In genomic region chr2:129558875-129559219, GRCm38 (mm10) we compare ENCODE assay signal across 37 mouse cellular contexts. TPM values are rescaled to one million over a fixed set of nuclear protein-coding genes. Genes with fewer than 3 reads are reported as not detected.
DNase-seq lines count a peak whose midpoint lies in the region; ATAC-seq and TF ChIP-seq lines count a peak whose summit lies in the region.
"Had no signal": no experiment of that assay in that cellular context is flagged by ENCODE, and none has a peak within 500 bp of the region (broad histone marks: within the 10 kb centered on the region; RNA-seq: fewer than 3 reads in every experiment).

No protein-coding gene starts in this region.

- DNase-seq in heart, postnatal 0 days (ENCODE audit: low spot score) = no peak
- no peak for DNase-seq in heart, adult 8-10 months (ENCODE audit: low spot score)
- DNase-seq in adrenal gland, adult 18-20 months (ENCODE audit: low spot score in 2 of 2) = no peak
- DNase-seq: adrenal gland, adult 2 months; B cell, adult 2 months; cerebellum, adult 8-10 months; cerebellum, postnatal 25 days; kidney, adult 2 months; liver, postnatal 0 days; retina, postnatal 1 day; right cerebral cortex, postnatal 14 days; thymus, postnatal 4 days had no signal

- TF ChIP-seq EP300 in heart, postnatal 0 days (IDR thresholded peaks at IDR 0.05; ENCODE audit: low read depth) = no peak

- peak; percentile 11; the same call in 1 of the 2 replicates for ATAC-seq in heart, postnatal 0 days (ENCODE audit: insufficient read depth, low read depth)
- ATAC-seq: intestine, embryonic 15.5 days; liver, embryonic 12.5 days; liver, postnatal 0 days; midbrain, embryonic 15.5 days had no signal

- no peak overlapping the region for H3ac ChIP-seq in myocyte (ENCODE audit: control insufficient read depth, insufficient read length)

- no peak overlapping the region for H3K4me3 ChIP-seq in heart, postnatal 0 days (ENCODE audit: low read depth, low read length)
- H3K4me3 ChIP-seq in bone marrow macrophage, adult 2 months (ENCODE audit: insufficient read depth, low read length) = no peak overlapping the region
- no peak overlapping the region for H3K4me3 ChIP-seq in brown adipose tissue, adult 24 weeks (ENCODE audit: insufficient read depth, low read depth, low read length)
- H3K4me3 ChIP-seq in myocyte = no peak overlapping the region
- H3K4me3 ChIP-seq: embryonic facial prominence, embryonic 12.5 days; erythroblast, embryonic 14.5 days; forebrain, embryonic 12.5 days; heart, adult 2 months; heart, embryonic 13.5 days; intestine, embryonic 15.5 days; limb, embryonic 13.5 days; liver, embryonic 12.5 days; midbrain, embryonic 10.5 days; midbrain, embryonic 15.5 days; neural tube, embryonic 13.5 days had no signal

- no peak for TF ChIP-seq CTCF in heart, postnatal 0 days (IDR thresholded peaks at IDR 0.05; ENCODE audit: low read depth)
- TF ChIP-seq CTCF in bone marrow macrophage, adult 2 months (IDR thresholded peaks at IDR 0.05; ENCODE audit: low read depth, low read length) = no peak

- H3K36me3 ChIP-seq in heart, postnatal 0 days (replicated peaks; ENCODE audit: control insufficient read depth, insufficient read depth, low read length) = no peaks in the 10 kb centered on the region
- H3K36me3 ChIP-seq in myocyte (ENCODE audit: control insufficient read depth, insufficient read depth) = no peaks in the 10 kb centered on the region
- H3K36me3 ChIP-seq: embryonic facial prominence, embryonic 12.5 days; forebrain, embryonic 12.5 days; heart, embryonic 13.5 days; intestine, embryonic 15.5 days; limb, embryonic 13.5 days; liver, embryonic 12.5 days; midbrain, embryonic 10.5 days; midbrain, embryonic 15.5 days; neural tube, embryonic 13.5 days had no signal

- 35% methylated on average over 3 of the region's 3 CpGs for WGBS in heart, postnatal 0 days

- no peaks in the 10 kb centered on the region for H3K4me1 ChIP-seq in heart, postnatal 0 days (ENCODE audit: control insufficient read depth, insufficient read depth)
- peaks cover 75% of the 10 kb centered on the region for H3K4me1 ChIP-seq in bone marrow macrophage, adult 2 months (ENCODE audit: control insufficient read depth, insufficient read depth, low read length)
- peaks cover 5% of the 10 kb centered on the region for H3K4me1 ChIP-seq in brown adipose tissue, adult 24 weeks (ENCODE audit: control insufficient read depth, insufficient read depth, insufficient read length, low read length)
- H3K4me1 ChIP-seq: liver, embryonic 12.5 days had no signal

- no peaks in the 10 kb centered on the region for H3K27me3 ChIP-seq in heart, postnatal 0 days (ENCODE audit: control insufficient read depth, insufficient read depth, low read length)
- H3K27me3 ChIP-seq in myocyte (ENCODE audit: control insufficient read depth, insufficient read depth, insufficient read length) = no peaks in the 10 kb centered on the region
- H3K27me3 ChIP-seq: embryonic facial prominence, embryonic 12.5 days; forebrain, embryonic 12.5 days; intestine, embryonic 15.5 days; limb, embryonic 13.5 days; liver, embryonic 12.5 days; midbrain, embryonic 15.5 days; neural tube, embryonic 13.5 days had no signal

- H3K4me2 ChIP-seq in heart, postnatal 0 days (ENCODE audit: low read depth, low read length) = no peak overlapping the region
- H3K4me2 ChIP-seq in myocyte (ENCODE audit: low read depth) = peak overlapping the region; percentile 55
- H3K4me2 ChIP-seq: embryonic facial prominence, embryonic 12.5 days; forebrain, embryonic 12.5 days; heart, embryonic 13.5 days; intestine, embryonic 15.5 days; limb, embryonic 13.5 days; liver, embryonic 12.5 days; midbrain, embryonic 15.5 days; neural tube, embryonic 13.5 days had no signal

- H3K9ac ChIP-seq in heart, postnatal 0 days (replicated peaks; ENCODE audit: low read depth, low read length) = no peak overlapping the region
- H3K9ac ChIP-seq: embryonic facial prominence, embryonic 12.5 days; forebrain, embryonic 12.5 days; heart, embryonic 13.5 days; intestine, embryonic 15.5 days; limb, embryonic 13.5 days; liver, embryonic 12.5 days; liver, postnatal 0 days; midbrain, embryonic 15.5 days; neural tube, embryonic 13.5 days had no signal

- H3K79me2 ChIP-seq in myocyte (ENCODE audit: control insufficient read depth, insufficient read depth) = no peaks in the 10 kb centered on the region

- H3K9me3 ChIP-seq in heart, postnatal 0 days (replicated peaks; ENCODE audit: control insufficient read depth, low read length) = no peaks in the 10 kb centered on the region
- H3K9me3 ChIP-seq: embryonic facial prominence, embryonic 12.5 days; forebrain, embryonic 12.5 days; heart, embryonic 13.5 days; intestine, embryonic 15.5 days; limb, embryonic 13.5 days; liver, embryonic 12.5 days; midbrain, embryonic 10.5 days; midbrain, embryonic 15.5 days; neural tube, embryonic 13.5 days had no signal

- no peak for TF ChIP-seq POLR2A in bone marrow macrophage, adult 2 months (IDR thresholded peaks at IDR 0.05; ENCODE audit: borderline replicate concordance, low read depth, low read length)
- TF ChIP-seq POLR2A in myocyte (IDR thresholded peaks at IDR 0.05; ENCODE audit: insufficient read length, low read depth) = no peak

- H3K27ac ChIP-seq in heart, postnatal 0 days (ENCODE audit: low read depth) = no peak overlapping the region
- peak overlapping the region; percentile 41 for H3K27ac ChIP-seq in bone marrow macrophage, adult 2 months (ENCODE audit: insufficient read depth, low read depth, low read length)
- H3K27ac ChIP-seq in brown adipose tissue, adult 24 weeks (replicated peaks; ENCODE audit: low read depth, low read length) = peak overlapping the region; percentile 50; the same call in 1 of the 2 replicates
- H3K27ac ChIP-seq: embryonic facial prominence, embryonic 12.5 days; forebrain, embryonic 12.5 days; heart, adult 2 months; heart, embryonic 13.5 days; hindbrain, postnatal 0 days; intestine, embryonic 15.5 days; kidney, postnatal 0 days; limb, embryonic 13.5 days; liver, embryonic 12.5 days; midbrain, embryonic 10.5 days; midbrain, embryonic 15.5 days; neural tube, embryonic 13.5 days had no signal

TF ChIP-seq in myocyte, 11 proteins besides CTCF, POLR2A, EP300 and RAD21:
- TF ChIP-seq TCF12 (IDR thresholded peaks at IDR 0.05; ENCODE audit: insufficient read depth, poor library complexity, severe bottlenecking) = no peak
- no peak for TF ChIP-seq E2F4 (IDR thresholded peaks at IDR 0.05; ENCODE audit: insufficient read depth)
- TF ChIP-seq CEBPB (IDR thresholded peaks at IDR 0.05; ENCODE audit: insufficient read depth, poor library complexity, severe bottlenecking) = no peak

RNA-seq across cellular contexts. Expression of gene F830045P16Rik, which starts 22.4 kb away (rescaled TPM):
- not detected in 2 replicates for total RNA-seq in heart, postnatal 0 days (2014; rRNA removed; ENCODE audit: low replicate concordance)
- not detected in 2 replicates for polyA plus RNA-seq in heart, postnatal 0 days (2015; fragmentation: Nextera tagmentation; extraction: Ambion mirVana)
- total RNA-seq in heart, adult 8-10 months (2022) = under 1 TPM in 2 of 4 experiments, not detected in 2; 0.16 to 0.22 TPM
- polyA plus RNA-seq in bone marrow macrophage, adult 2 months (2012; ENCODE audit: insufficient read depth, insufficient read length, missing spikeins) = 0.28 and 0.41 TPM in 2 replicates
- polyA plus RNA-seq in brown adipose tissue, adult 24 weeks (2012; ENCODE audit: insufficient read depth, insufficient read length, missing spikeins) = not detected in 2 replicates
- not detected for polyA plus RNA-seq in myocyte (2012; fragmentation: generic; extraction: Trizol)
- not detected for total RNA-seq in adrenal gland, adult 18-20 months (2021)
- total RNA-seq: adrenal gland, adult 2 months; adrenal gland, postnatal 36 days; gastrocnemius, adult 18-20 months; hindbrain, postnatal 0 days had no signal
- polyA plus RNA-seq: adrenal gland, adult 2 months; embryonic facial prominence, embryonic 12.5 days; erythroblast, embryonic 14.5 days; forebrain, embryonic 12.5 days; heart, adult 2 months; heart, embryonic 13.5 days; hindbrain, embryonic 11.5 days; hindbrain, postnatal 0 days; intestine, embryonic 15.5 days; kidney, adult 2 months; kidney, postnatal 0 days; large intestine, adult 2 months; liver, embryonic 12.5 days; liver, postnatal 0 days; lung, embryonic 16.5 days; midbrain, embryonic 10.5 days; midbrain, embryonic 15.5 days; neural tube, embryonic 13.5 days; small intestine, adult 2 months; stomach, embryonic 14.5 days; testis, adult 2 months; thymus, postnatal 0 days had no signal

RNA-seq across cellular contexts. Expression of gene Sirpa, which starts 33.8 kb away (rescaled TPM):
- 17.0 and 43.9 TPM in 2 replicates for total RNA-seq in heart, postnatal 0 days (2014; rRNA removed; ENCODE audit: low replicate concordance)
- polyA plus RNA-seq in heart, postnatal 0 days (2015; fragmentation: Nextera tagmentation; extraction: Ambion mirVana) = 8.8 and 10.8 TPM in 2 replicates
- total RNA-seq in heart, adult 8-10 months (2022) = 10 to 100 TPM; 28.9 to 35.2 (median 30.0) TPM
- polyA plus RNA-seq in bone marrow macrophage, adult 2 months (2012; ENCODE audit: insufficient read depth, insufficient read length, missing spikeins) = 1,284 and 1,400 TPM in 2 replicates
- polyA plus RNA-seq in brown adipose tissue, adult 24 weeks (2012; ENCODE audit: insufficient read depth, insufficient read length, missing spikeins) = 10.9 and 11.9 TPM in 2 replicates
- 0.53 TPM for polyA plus RNA-seq in myocyte (2012; fragmentation: generic; extraction: Trizol)
- 10 to 100 TPM; 42.1 to 60.6 TPM for total RNA-seq in adrenal gland, adult 18-20 months (2021)

Comparison
In these comparisons a context has a peak if more than half of its experiments do, and no peak if none do; other contexts are left out.
1. RNA of gene Sirpa, which starts 33.8 kb away (polyA plus RNA-seq): 1,284 to 1,400 TPM in bone marrow macrophage, adult 2 months; 10.9 to 11.9 TPM in brown adipose tissue, adult 24 weeks, 8.8 to 10.8 TPM in heart, postnatal 0 days and 0.53 TPM in myocyte (single experiment); every median in the first group is over 10 times any median in the second.